Mouse (Mus musculus): ENCODE results near the gene Rnf146. TPM values are rescaled to one million over a fixed set of nuclear protein-coding genes. Genes with fewer than 3 reads are reported as not detected.

Rnf146 gene
- polyA plus RNA-seq, 1 experiment from 2014 or later = 28.8 TPM

- Histone ChIP-seq H3K4me3 (ENCODE audit: low read depth, low read length) (peak overlapping the region; percentile 99), H3K27me3 (ENCODE audit: control insufficient read depth, insufficient read depth, low read length) (no peaks in the 10 kb centered on the region), H3K9ac (ENCODE audit: low read length) (peak overlapping the region; percentile 99), H3K9me3 (ENCODE audit: control insufficient read depth, low read length) (no peaks in the 10 kb centered on the region), H3K4me2 (replicated peaks; ENCODE audit: low read depth) (peak overlapping the region; percentile 77), H3K36me3 (ENCODE audit: control insufficient read depth, insufficient read depth, low read length) (no peaks in the 10 kb centered on the region), H3K27ac (replicated peaks) (peak overlapping the region; percentile 99), H3K4me1 (replicated peaks; ENCODE audit: control insufficient read depth, insufficient read depth) (no peaks in the 10 kb centered on the region)
- DNase-seq (ENCODE audit: low spot score) (peak; percentile 89), ATAC-seq (ENCODE audit: low FRiP score, low TSS enrichment) (peak; percentile 99)
- TF ChIP-seq EP300 (optimal IDR thresholded peaks at IDR 0.05) (no peak), CTCF (IDR thresholded peaks at IDR 0.05; ENCODE audit: low read depth) (no peak)
- WGBS = 0% methylated on average over 46 of the region's 100 CpGs
Observed at GRCm38 (mm10) chr10:29361464-29362196, 612 bp downstream of the Rnf146 start.

DNA sequence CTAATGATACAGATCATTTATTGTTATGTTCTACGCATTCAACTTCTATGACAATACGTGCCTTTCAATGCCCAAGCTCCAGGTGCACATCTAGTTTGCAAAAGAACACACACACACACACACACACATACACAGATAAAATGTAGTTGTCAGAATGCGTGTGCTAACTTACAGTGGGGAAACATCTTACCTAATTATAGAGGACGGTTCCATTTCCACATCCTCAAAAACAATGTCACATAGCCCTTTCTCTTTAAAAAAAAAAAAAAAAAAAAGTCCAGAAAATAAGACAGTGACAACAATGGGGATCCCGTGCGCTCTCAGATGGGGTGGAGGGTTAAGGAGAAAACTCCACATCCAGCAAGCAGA, 1.2 kb downstream of the Rnf146 start:
- Histone ChIP-seq H3K36me3 (ENCODE audit: control insufficient read depth, insufficient read depth, low read length) (no peaks in the 10 kb centered on the region), H3K27ac (replicated peaks) (peak overlapping the region; percentile 99), H3K4me3 (ENCODE audit: low read depth, low read length) (peak overlapping the region; percentile 99), H3K4me1 (replicated peaks; ENCODE audit: control insufficient read depth, insufficient read depth) (no peaks in the 10 kb centered on the region), H3K4me2 (replicated peaks; ENCODE audit: low read depth) (peak overlapping the region; percentile 53), H3K9me3 (ENCODE audit: control insufficient read depth, low read length) (no peaks in the 10 kb centered on the region), H3K9ac (ENCODE audit: low read length) (peak overlapping the region; percentile 99), H3K27me3 (ENCODE audit: control insufficient read depth, insufficient read depth, low read length) (no peaks in the 10 kb centered on the region)
- ATAC-seq (ENCODE audit: low FRiP score, low TSS enrichment) (no peak), DNase-seq (ENCODE audit: low spot score) (no peak)
- TF ChIP-seq CTCF (IDR thresholded peaks at IDR 0.05; ENCODE audit: low read depth) = no peak
- TF ChIP-seq EP300 (optimal IDR thresholded peaks at IDR 0.05) = no peak
- WGBS = 2% methylated on average over 6 of the region's 6 CpGs

- no peaks in the 10 kb centered on the region for H3K36me3 ChIP-seq (ENCODE audit: control insufficient read depth, insufficient read depth, low read length)
- no peak for DNase-seq (ENCODE audit: low spot score)
- no peak overlapping the region for H3K9ac ChIP-seq (ENCODE audit: low read length)
- no peak for TF ChIP-seq EP300 (optimal IDR thresholded peaks at IDR 0.05)
- TF ChIP-seq CTCF (IDR thresholded peaks at IDR 0.05; ENCODE audit: low read depth) = no peak
- no peak overlapping the region for H3K27ac ChIP-seq (replicated peaks)
- ATAC-seq (ENCODE audit: low FRiP score, low TSS enrichment) = no peak
- no peaks in the 10 kb centered on the region for H3K9me3 ChIP-seq (ENCODE audit: control insufficient read depth, low read length)
- H3K4me1 ChIP-seq (replicated peaks; ENCODE audit: control insufficient read depth, insufficient read depth) = no peaks in the 10 kb centered on the region
- H3K4me3 ChIP-seq (ENCODE audit: low read depth, low read length) = no peak overlapping the region
- no peaks in the 10 kb centered on the region for H3K27me3 ChIP-seq (ENCODE audit: control insufficient read depth, insufficient read depth, low read length)
- WGBS = 48% methylated on average over 7 of the region's 7 CpGs
- no peak overlapping the region for H3K4me2 ChIP-seq (replicated peaks; ENCODE audit: low read depth)
Observed at GRCm38 (mm10) chr10:29354183-29354582, 8.1 kb downstream of the Rnf146 start.

GRCm38 (mm10) chr10:29352575-29352974, 9.7 kb downstream of the Rnf146 start:
- WGBS = 64% methylated on average over 3 of the region's 3 CpGs

DNA sequence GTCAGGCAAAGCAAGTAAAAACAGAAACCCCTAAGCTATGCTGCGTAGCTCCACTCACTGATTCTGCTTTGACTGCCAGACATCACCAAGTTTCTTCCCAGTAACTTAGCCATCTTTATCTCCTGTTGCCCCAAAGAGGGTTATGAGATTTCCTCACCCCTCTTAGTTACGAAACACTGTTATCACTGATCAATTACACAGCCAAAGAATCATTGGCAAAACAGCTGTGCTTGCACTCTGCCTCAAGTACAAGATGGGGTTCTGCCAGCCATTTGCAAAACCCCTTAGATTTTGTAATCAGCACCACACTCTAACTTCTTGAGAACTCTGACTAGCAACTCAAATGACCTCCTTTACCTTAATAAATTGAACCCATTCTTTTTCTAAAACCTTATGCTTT, 10.8 kb downstream of the Rnf146 start:
- H3K27me3 ChIP-seq (ENCODE audit: control insufficient read depth, insufficient read depth, low read length) = no peaks in the 10 kb centered on the region
- H3K4me2 ChIP-seq (replicated peaks; ENCODE audit: low read depth) = no peak overlapping the region
- H3K36me3 ChIP-seq (ENCODE audit: control insufficient read depth, insufficient read depth, low read length) = peaks cover 9% of the 10 kb centered on the region
- ATAC-seq (ENCODE audit: low FRiP score, low TSS enrichment) = no peak
- DNase-seq (ENCODE audit: low spot score) = no peak
- H3K9ac ChIP-seq (ENCODE audit: low read length) = no peak overlapping the region
- no peaks in the 10 kb centered on the region for H3K4me1 ChIP-seq (replicated peaks; ENCODE audit: control insufficient read depth, insufficient read depth)
- WGBS = 99% methylated on average over 2 of the region's 2 CpGs
- TF ChIP-seq EP300 (optimal IDR thresholded peaks at IDR 0.05) (no peak), CTCF (IDR thresholded peaks at IDR 0.05; ENCODE audit: low read depth) (no peak)
- no peak overlapping the region for H3K27ac ChIP-seq (replicated peaks)
- no peaks in the 10 kb centered on the region for H3K9me3 ChIP-seq (ENCODE audit: control insufficient read depth, low read length)
- H3K4me3 ChIP-seq (ENCODE audit: low read depth, low read length) = no peak overlapping the region

More at GRCm38 (mm10) chr10:29352575-29352974, 9.7 kb downstream of the Rnf146 start:
- no peaks in the 10 kb centered on the region for H3K4me1 ChIP-seq (replicated peaks; ENCODE audit: control insufficient read depth, insufficient read depth)
- no peak for ATAC-seq (ENCODE audit: low FRiP score, low TSS enrichment)
- H3K27ac ChIP-seq (replicated peaks) = no peak overlapping the region
- no peaks in the 10 kb centered on the region for H3K27me3 ChIP-seq (ENCODE audit: control insufficient read depth, insufficient read depth, low read length)
- no peak overlapping the region for H3K4me3 ChIP-seq (ENCODE audit: low read depth, low read length)
- TF ChIP-seq CTCF (IDR thresholded peaks at IDR 0.05; ENCODE audit: low read depth) (no peak), EP300 (optimal IDR thresholded peaks at IDR 0.05) (no peak)
- H3K4me2 ChIP-seq (replicated peaks; ENCODE audit: low read depth) = no peak overlapping the region
- no peak for DNase-seq (ENCODE audit: low spot score)
- no peaks in the 10 kb centered on the region for H3K9me3 ChIP-seq (ENCODE audit: control insufficient read depth, low read length)
- H3K36me3 ChIP-seq (ENCODE audit: control insufficient read depth, insufficient read depth, low read length) = peaks cover 1% of the 10 kb centered on the region; the same call in 1 of the 2 replicates
- no peak overlapping the region for H3K9ac ChIP-seq (ENCODE audit: low read length)

DNA sequence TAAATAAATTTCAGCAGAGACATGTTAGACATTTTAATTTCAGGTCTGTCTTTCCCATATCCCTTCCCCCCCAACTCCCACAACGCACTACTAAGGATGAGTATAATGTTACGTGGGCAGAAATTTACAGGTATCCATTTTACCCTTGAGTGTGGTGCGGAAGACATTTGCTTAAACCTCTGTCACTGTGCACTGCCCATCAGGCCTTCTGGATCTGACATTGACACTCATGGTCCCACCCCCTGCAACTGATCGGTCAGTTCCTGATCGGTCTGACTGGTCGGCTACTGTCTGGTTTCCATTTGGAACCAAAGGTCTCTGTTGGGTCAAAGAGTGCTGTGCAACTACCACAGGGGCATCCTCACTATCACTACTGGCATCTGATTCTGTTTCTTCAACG, 15.6 kb downstream of the Rnf146 start:
- Histone ChIP-seq H3K27ac (replicated peaks) (no peak overlapping the region), H3K9me3 (ENCODE audit: control insufficient read depth, low read length) (no peaks in the 10 kb centered on the region), H3K4me1 (replicated peaks; ENCODE audit: control insufficient read depth, insufficient read depth) (no peaks in the 10 kb centered on the region), H3K4me3 (ENCODE audit: low read depth, low read length) (no peak overlapping the region), H3K4me2 (replicated peaks; ENCODE audit: low read depth) (no peak overlapping the region), H3K9ac (ENCODE audit: low read length) (no peak overlapping the region), H3K36me3 (ENCODE audit: control insufficient read depth, insufficient read depth, low read length) (peaks cover 11% of the 10 kb centered on the region), H3K27me3 (ENCODE audit: control insufficient read depth, insufficient read depth, low read length) (no peaks in the 10 kb centered on the region)
- 95% methylated on average over 7 of the region's 7 CpGs for WGBS
- DNase-seq (ENCODE audit: low spot score) = no peak
- TF ChIP-seq EP300 (optimal IDR thresholded peaks at IDR 0.05) = no peak
- no peak for ATAC-seq (ENCODE audit: low FRiP score, low TSS enrichment)

All from stomach, postnatal 0 days (tissue).